Mouse (Mus musculus) CH12.LX (cell line): ENCODE data around the gene Pafah1b2. TPM values are rescaled to one million over a fixed set of nuclear protein-coding genes. Genes with fewer than 3 reads are reported as not detected.

ENCODE experiments used
- DNase-seq: peaks from one replicate; pipeline ENCODE4 v3.0.0-alpha.2; 2013; ENCODE audit errors: extremely low read depth
- H3K27ac ChIP-seq: 2 replicates; pipeline ENCODE4 v1.5.1; 2012; ENCODE audit warnings: low read depth, mild to moderate bottlenecking, control low read depth, moderate library complexity; ENCODE audit not compliant: insufficient read depth
- H3K27me3 ChIP-seq: replicated peaks from 2 replicates; pipeline ENCODE3; 2012; ENCODE audit warnings: inconsistent platforms
- H3K36me3 ChIP-seq, 2 experiments: replicated peaks in 1 of 2; 2 replicates each; pipeline versions ENCODE3 to v1.6.1; 2012; ENCODE audit warnings: inconsistent platforms in 1 of 2, low read length in 1 of 2, mild to moderate bottlenecking in 1 of 2, mixed read lengths in 1 of 2, moderate library complexity in 1 of 2; ENCODE audit not compliant: control insufficient read depth in 1 of 2, insufficient read depth in 1 of 2
- H3K4me1 ChIP-seq, 2 experiments: 2 replicates each; pipeline ENCODE4 v1.6.1; 2012; ENCODE audit warnings: inconsistent platforms in 1 of 2, moderate library complexity in 1 of 2; ENCODE audit not compliant: insufficient read depth in 2 of 2, control insufficient read depth in 1 of 2
- H3K4me2 ChIP-seq: 2 replicates; pipeline ENCODE4 v1.6.1; 2012; ENCODE audit warnings: low read depth, mild to moderate bottlenecking, control low read depth; ENCODE audit not compliant: poor library complexity, insufficient read depth, severe bottlenecking
- H3K4me3 ChIP-seq, 3 experiments: fragments of 150-350 bp in 1 of 3; sonication (generic) in 1 of 3; replicated peaks in 1 of 3; 2 replicates each; pipeline versions ENCODE3 to v1.5.1; 2011 to 2012; ENCODE audit warnings: low read depth in 2 of 3, low read length in 2 of 3, mild to moderate bottlenecking in 2 of 3, moderate library complexity in 2 of 3, control low read depth in 1 of 3, improper control_type of control experiment in 1 of 3, inconsistent platforms in 1 of 3, mixed read lengths in 1 of 3; ENCODE audit not compliant: poor library complexity in 1 of 3
- H3K79me2 ChIP-seq: replicated peaks from 2 replicates; pipeline ENCODE4 v1.6.1; 2012; ENCODE audit warnings: mild to moderate bottlenecking, moderate library complexity; ENCODE audit not compliant: control insufficient read depth, poor library complexity, insufficient read depth, severe bottlenecking; ENCODE audit errors: extremely low read depth
- H3K9ac ChIP-seq: 2 replicates; pipeline ENCODE4 v1.6.1; 2012; ENCODE audit warnings: low read depth, mild to moderate bottlenecking, control low read depth, moderate library complexity; ENCODE audit not compliant: insufficient read depth
- H3K9me3 ChIP-seq: replicated peaks from 2 replicates; pipeline ENCODE3; 2012; ENCODE audit warnings: low read length, inconsistent platforms, mixed read lengths
- BHLHE40 ChIP-seq: IDR thresholded peaks from 2 replicates; pipeline ENCODE4 v1.6.1; 2011; ENCODE audit warnings: mild to moderate bottlenecking, low read depth, low read length, improper control_type of control experiment
- CHD1 ChIP-seq: IDR thresholded peaks from 2 replicates; pipeline ENCODE4 v1.6.1; 2012; ENCODE audit warnings: low read depth, low read length, improper control_type of control experiment, inconsistent platforms
- CHD2 ChIP-seq: IDR thresholded peaks from 2 replicates; pipeline ENCODE4 v1.6.1; 2011; ENCODE audit warnings: low read length, improper control_type of control experiment
- CTCF ChIP-seq, 2 experiments: IDR thresholded peaks in 1 of 2; conservative IDR thresholded peaks in 1 of 2; 2 replicates each; pipeline ENCODE4 v1.5.1; 2011 to 2012; ENCODE audit warnings: low read depth in 2 of 2, low read length in 2 of 2, improper control_type of control experiment in 1 of 2, inconsistent platforms in 1 of 2, mild to moderate bottlenecking in 1 of 2, moderate library complexity in 1 of 2
- ELF1 ChIP-seq: IDR thresholded peaks from 2 replicates; pipeline ENCODE4 v1.6.1; 2014; ENCODE audit warnings: low read depth, mild to moderate bottlenecking, inconsistent platforms, low read length, improper control_type of control experiment
- EP300 ChIP-seq: IDR thresholded peaks from 2 replicates; pipeline ENCODE4 v1.6.1; 2011; ENCODE audit warnings: low read length, improper control_type of control experiment
- HCFC1 ChIP-seq: IDR thresholded peaks from 2 replicates; pipeline ENCODE4 v1.6.1; 2012; ENCODE audit warnings: low read depth, mild to moderate bottlenecking, inconsistent platforms, low read length, improper control_type of control experiment
- JUN ChIP-seq: IDR thresholded peaks from 2 replicates; pipeline ENCODE4 v1.6.1; 2011; ENCODE audit warnings: low read depth, mild to moderate bottlenecking, low read length, improper control_type of control experiment, moderate library complexity; ENCODE audit not compliant: insufficient read depth
- MAFK ChIP-seq: IDR thresholded peaks from 2 replicates; pipeline ENCODE4 v1.6.1; 2011; ENCODE audit warnings: low read length, improper control_type of control experiment; ENCODE audit not compliant: insufficient replicate concordance
- MXI1 ChIP-seq: IDR thresholded peaks from 2 replicates; pipeline ENCODE4 v1.6.1; 2011; ENCODE audit warnings: mild to moderate bottlenecking, low read depth, low read length, improper control_type of control experiment
- MYC ChIP-seq: IDR thresholded peaks from 2 replicates; pipeline ENCODE4 v1.6.1; 2011; ENCODE audit warnings: low read depth, mild to moderate bottlenecking, improper control_type of control experiment, low read length
- NELFE ChIP-seq: IDR thresholded peaks from 2 replicates; pipeline ENCODE4 v1.6.1; 2011; ENCODE audit warnings: low read depth, low read length, improper control_type of control experiment
- NRF1 ChIP-seq: IDR thresholded peaks from 2 replicates; pipeline ENCODE4 v1.6.1; 2014; ENCODE audit warnings: low read depth, mild to moderate bottlenecking, inconsistent platforms, low read length, improper control_type of control experiment, moderate library complexity
- PAX5 ChIP-seq: IDR thresholded peaks from 2 replicates; pipeline ENCODE4 v1.6.1; 2012; ENCODE audit warnings: low read length, inconsistent platforms, mixed read lengths
- POLR2A ChIP-seq: IDR thresholded peaks from 2 replicates; pipeline ENCODE4 v1.6.1; 2011; ENCODE audit warnings: low read depth, mild to moderate bottlenecking, improper control_type of control experiment, low read length
- POLR2AphosphoS2 ChIP-seq: IDR thresholded peaks from 2 replicates; pipeline ENCODE4 v1.6.1; 2011; ENCODE audit warnings: low read depth, low read length, improper control_type of control experiment
- RCOR1 ChIP-seq: conservative IDR thresholded peaks from 2 replicates; pipeline ENCODE4 v1.6.1; 2012; ENCODE audit warnings: low read depth, mild to moderate bottlenecking, inconsistent platforms, low read length, improper control_type of control experiment
- SIN3A ChIP-seq: IDR thresholded peaks from 2 replicates; pipeline ENCODE4 v1.6.1; 2012; ENCODE audit warnings: low read length, improper control_type of control experiment, inconsistent platforms
- SMC3 ChIP-seq: IDR thresholded peaks from 2 replicates; pipeline ENCODE4 v1.6.1; 2011; ENCODE audit warnings: low read depth, low read length, improper control_type of control experiment
- TBP ChIP-seq: conservative IDR thresholded peaks from 2 replicates; pipeline ENCODE4 v1.6.1; 2011; ENCODE audit warnings: low read depth, low read length, improper control_type of control experiment
- TCF12 ChIP-seq: IDR thresholded peaks from 2 replicates; pipeline ENCODE4 v1.6.1; 2014; ENCODE audit warnings: low read depth, mild to moderate bottlenecking, inconsistent platforms, low read length, improper control_type of control experiment
- UBTF ChIP-seq: IDR thresholded peaks from 2 replicates; pipeline ENCODE4 v1.6.1; 2012; ENCODE audit warnings: low read depth, mild to moderate bottlenecking, inconsistent platforms, low read length, improper control_type of control experiment, moderate library complexity
- USF1 ChIP-seq: IDR thresholded peaks from 2 replicates; pipeline ENCODE4 v1.6.1; 2014; ENCODE audit warnings: low read depth, mild to moderate bottlenecking, inconsistent platforms, low read length, improper control_type of control experiment
- USF2 ChIP-seq: conservative IDR thresholded peaks from 2 replicates; pipeline ENCODE4 v1.6.1; 2011; ENCODE audit warnings: low read depth, low read length, improper control_type of control experiment
- ZKSCAN1 ChIP-seq: IDR thresholded peaks from 2 replicates; pipeline ENCODE4 v1.6.1; 2012; ENCODE audit warnings: low read depth, inconsistent platforms, low read length, improper control_type of control experiment, borderline replicate concordance
- ZMIZ1 ChIP-seq: IDR thresholded peaks from 2 replicates; pipeline ENCODE4 v1.6.1; 2012; ENCODE audit warnings: low read depth, mild to moderate bottlenecking, inconsistent platforms, low read length, improper control_type of control experiment
- ZNF384 ChIP-seq: IDR thresholded peaks from 2 replicates; pipeline ENCODE4 v1.6.1; 2012; ENCODE audit warnings: low read depth, low read length, improper control_type of control experiment, inconsistent platforms
- dilution Hi-C: fragments of 300-500 bp; cut with MboI; formaldehyde crosslinking; loops from 2 replicates; pipeline ENCODE4 v1.14.3; 2020; ENCODE audit warnings: low sequenced_read_pairs; ENCODE audit not compliant: extremely low pct_unique_long_range_greater_than_20kb, extremely low pct_ligation_motif_present
- in situ Hi-C: fragments of 300-500 bp; cut with MboI; formaldehyde crosslinking; loops from 3 replicates; pipeline ENCODE4 v1.14.3; 2019; ENCODE audit warnings: low sequenced_read_pairs, low pct_ligation_motif_present, low pct_unique_long_range_greater_than_20kb, mixed read lengths
- polyA plus RNA-seq: library from polyadenylated mRNA; unstranded; fragments of >175 nt; gene quantifications from 2 replicates; pipeline ENCODE4 v1.2.1, GENCODE M21; 2012; ENCODE audit warnings: low read depth; ENCODE audit not compliant: insufficient read length
- total RNA-seq, 2 experiments: library from RNA; depleted of rRNA; stranded (reverse); fragments of 300-350 nt in 1 of 2; fragments of >200 nt in 1 of 2; gene quantifications; 2 replicates each; pipeline ENCODE4 v1.2.3; 2012 to 2014

Pafah1b2 gene
- total and polyA plus RNA-seq, 3 experiments: 94.8 to 122 (median 109) TPM

GRCm38 (mm10) chr9:46018316-46018715 lies 5.8 kb upstream of the Pafah1b2 start:
- H3K4me2 ChIP-seq: no peak overlapping the region
- peaks cover 17 to 49% of the 10 kb centered on the region in 2 experiments for H3K4me1 ChIP-seq
- dilution Hi-C loops (no loop called here), in situ Hi-C loops (no loop called here)
- H3K27me3 ChIP-seq: no peaks in the 10 kb centered on the region
- H3K79me2 ChIP-seq: peaks cover 61% of the 10 kb centered on the region
- H3K4me3 ChIP-seq: no peak overlapping the region
- DNase-seq: no peak
- peaks cover 15 to 60% of the 10 kb centered on the region in 2 experiments for H3K36me3 ChIP-seq
- no peak overlapping the region for H3K27ac ChIP-seq
- H3K9me3 ChIP-seq: no peaks in the 10 kb centered on the region
- no peak for TF ChIP-seq MAFK
- no peak for TF ChIP-seq POLR2A
- no peak for TF ChIP-seq TCF12
- no peak for TF ChIP-seq PAX5
- TF ChIP-seq ZMIZ1: no peak
- TF ChIP-seq EP300: no peak
- no peak for TF ChIP-seq SIN3A
- no peak for TF ChIP-seq BHLHE40
- no peak for TF ChIP-seq MYC
- no peak for TF ChIP-seq RCOR1
- no peak for TF ChIP-seq MXI1
- no peak for TF ChIP-seq CHD2
- TF ChIP-seq ZNF384: no peak
- no peak for TF ChIP-seq POLR2AphosphoS2
- TF ChIP-seq NRF1: no peak
- TF ChIP-seq ELF1: no peak
- no peak for TF ChIP-seq NELFE
- H3K9ac ChIP-seq: no peak overlapping the region

GRCm38 (mm10) chr9:46016417-46016816 lies 3.9 kb upstream of the Pafah1b2 start:
- peaks cover 54% of the 10 kb centered on the region for H3K79me2 ChIP-seq
- H3K36me3 ChIP-seq: peaks cover 13 to 48% of the 10 kb centered on the region in 2 experiments
- no peaks in the 10 kb centered on the region for H3K27me3 ChIP-seq
- no peaks in the 10 kb centered on the region for H3K9me3 ChIP-seq
- no peak overlapping the region for H3K4me3 ChIP-seq
- H3K4me1 ChIP-seq: peaks cover 19 to 53% of the 10 kb centered on the region in 2 experiments
- no peak overlapping the region for H3K27ac ChIP-seq
- in situ Hi-C loops: no loop called here
- no peak overlapping the region for H3K4me2 ChIP-seq
- dilution Hi-C loops: no loop called here
- H3K9ac ChIP-seq: no peak overlapping the region
- DNase-seq: no peak
- TF ChIP-seq EP300 (no peak), USF2 (no peak), CHD2 (no peak), SMC3 (no peak), HCFC1 (no peak), TBP (no peak), MAFK (no peak), MXI1 (no peak), CHD1 (no peak), PAX5 (no peak), RCOR1 (no peak), ELF1 (no peak), POLR2A (no peak), UBTF (no peak), MYC (no peak), USF1 (no peak), ZKSCAN1 (no peak), CTCF (conservative IDR thresholded peaks at IDR 0.05 in 1 of 2, IDR thresholded peaks at IDR 0.05 in 1 of 2; ENCODE audit: low read depth in 2 of 2, low read length in 2 of 2) (no peak), JUN (no peak)
- TF ChIP-seq, all 38 proteins: peak for 0
